Mouse (Mus musculus): ENCODE measurements around the gene Tub. TPM values are rescaled to one million over a fixed set of nuclear protein-coding genes. Genes with fewer than 3 reads are reported as not detected.

The Tub gene
- polyA plus RNA-seq, 1 experiment from 2014 or later = 4.3 TPM

DNA sequence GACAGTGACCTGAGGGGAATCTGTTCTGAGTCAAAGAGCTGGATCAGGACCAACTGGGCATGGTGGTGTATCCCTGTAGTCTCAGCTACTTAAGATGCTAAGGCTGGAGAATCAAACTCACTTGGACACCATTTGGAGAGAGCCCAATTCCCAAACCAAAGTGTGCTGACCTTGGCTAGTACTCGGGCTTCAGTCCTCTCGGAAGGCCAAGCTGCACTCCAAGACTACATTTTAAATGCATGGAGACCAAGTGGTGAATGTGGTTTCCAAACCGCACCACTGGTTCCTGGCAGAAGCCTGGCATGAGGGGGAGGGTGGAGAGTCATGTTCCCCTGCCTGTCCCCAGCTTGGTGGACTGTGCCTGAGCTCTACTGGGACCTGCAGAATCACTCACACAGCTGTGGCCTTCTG is 43.7 kb downstream of the Tub start:
- Histone ChIP-seq H3K9me3 (no peaks in the 10 kb centered on the region), H3K36me3 (replicated peaks) (no peaks in the 10 kb centered on the region), H3K4me3 (no peak overlapping the region), H3K27me3 (replicated peaks; ENCODE audit: low read depth, poor library complexity, severe bottlenecking) (no peaks in the 10 kb centered on the region), H3K4me1 (no peaks in the 10 kb centered on the region), H3K27ac (replicated peaks) (no peak overlapping the region)
- no peak for DNase-seq (ENCODE audit: low spot score)
- 89% methylated on average over 3 of the region's 3 CpGs for WGBS

- Histone ChIP-seq H3K27me3 (replicated peaks; ENCODE audit: low read depth, poor library complexity, severe bottlenecking) (no peaks in the 10 kb centered on the region), H3K27ac (replicated peaks) (no peak overlapping the region), H3K4me1 (no peaks in the 10 kb centered on the region), H3K36me3 (replicated peaks) (no peaks in the 10 kb centered on the region), H3K4me3 (no peak overlapping the region), H3K9me3 (no peaks in the 10 kb centered on the region)
- no peak for DNase-seq (ENCODE audit: low spot score)
- WGBS = 72% methylated on average over 6 of the region's 6 CpGs
These were observed 46.0 kb downstream of the Tub start for GRCm38 (mm10) chr7:108996156-108996555.

DNA sequence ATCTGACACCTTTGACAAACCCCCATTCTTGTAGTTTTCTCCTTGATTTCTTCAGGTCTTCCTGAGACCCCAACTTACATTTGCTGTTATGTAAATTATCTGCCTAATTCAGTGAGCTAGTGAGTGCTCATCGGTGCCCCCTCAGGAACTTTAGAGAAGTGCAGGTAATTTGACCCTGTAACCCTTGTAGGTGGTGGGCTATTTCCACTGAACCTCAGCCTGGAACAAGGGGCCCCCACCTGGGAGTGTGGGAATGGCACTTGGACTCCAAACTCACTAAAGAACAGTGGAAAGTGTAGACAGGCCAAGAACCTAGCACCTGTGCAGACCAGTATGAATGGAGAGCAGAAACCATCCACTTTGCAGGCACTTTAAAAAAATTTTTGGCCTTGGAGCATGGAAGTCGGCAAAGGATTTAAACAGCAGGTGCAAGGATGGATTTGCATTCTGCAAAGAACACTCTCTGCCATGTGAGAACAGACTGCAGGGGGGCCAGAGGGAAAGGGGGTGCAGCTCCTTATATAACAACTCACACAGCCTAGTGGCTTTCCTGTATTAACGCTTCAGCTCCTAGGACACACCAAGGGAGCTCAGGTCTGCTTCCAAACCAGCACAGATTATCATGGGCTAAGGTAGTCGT is 50.3 kb downstream of the Tub start:
- Histone ChIP-seq H3K9me3 (no peaks in the 10 kb centered on the region), H3K4me1 (no peaks in the 10 kb centered on the region), H3K27ac (replicated peaks) (no peak overlapping the region), H3K27me3 (replicated peaks; ENCODE audit: low read depth, poor library complexity, severe bottlenecking) (no peaks in the 10 kb centered on the region), H3K36me3 (replicated peaks) (no peaks in the 10 kb centered on the region), H3K4me3 (no peak overlapping the region)
- DNase-seq (ENCODE audit: low spot score) = peak; percentile 46
- WGBS = 55% methylated on average over 4 of the region's 4 CpGs

DNA sequence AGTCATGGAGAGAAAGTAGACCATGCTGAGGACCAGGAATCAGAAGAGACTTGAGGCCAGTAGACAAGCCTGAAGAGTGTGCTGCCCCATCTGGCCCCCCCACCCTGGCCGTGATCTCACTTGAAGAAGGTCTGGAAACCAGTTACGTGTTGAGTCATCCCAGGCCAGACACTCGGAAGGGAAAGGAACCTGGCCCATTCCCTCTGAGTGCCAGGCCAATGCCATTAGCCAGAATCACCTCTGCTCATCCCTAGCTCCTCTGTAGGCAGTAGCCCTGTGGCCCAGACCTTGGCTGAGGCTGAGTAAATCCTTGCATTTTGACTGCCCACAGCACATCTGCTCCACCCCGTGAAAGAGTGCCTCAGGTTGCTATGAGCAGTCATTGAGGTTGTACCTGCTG is 51.8 kb downstream of the Tub start:
- WGBS = 87% methylated on average over 4 of the region's 4 CpGs

DNA sequence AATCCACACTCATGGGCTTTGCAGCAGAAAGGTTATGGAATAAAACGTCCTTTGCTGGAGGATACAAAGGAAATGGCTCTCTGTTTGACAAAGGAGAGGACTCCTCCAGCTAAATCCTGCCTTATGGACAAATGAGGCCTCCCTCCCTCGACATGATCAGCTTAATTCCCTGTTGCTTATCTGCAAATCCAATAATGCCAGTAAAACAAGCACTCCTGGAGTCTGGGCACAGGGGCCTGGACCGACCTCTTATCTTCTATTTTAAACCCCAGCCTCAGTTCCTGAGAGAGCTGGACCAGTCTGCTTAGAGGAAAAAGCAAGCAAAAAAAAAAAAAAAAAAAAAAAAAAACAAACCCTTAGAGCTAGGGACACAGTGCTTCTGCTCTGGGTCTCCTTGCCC is 53.5 kb downstream of the Tub start:
- H3K4me1 ChIP-seq = no peaks in the 10 kb centered on the region
- no peaks in the 10 kb centered on the region for H3K36me3 ChIP-seq (replicated peaks)
- DNase-seq (ENCODE audit: low spot score) = no peak
- H3K27ac ChIP-seq (replicated peaks) = no peak overlapping the region
- H3K27me3 ChIP-seq (replicated peaks; ENCODE audit: low read depth, poor library complexity, severe bottlenecking) = peaks cover 10% of the 10 kb centered on the region
- H3K4me3 ChIP-seq = no peak overlapping the region
- H3K9me3 ChIP-seq = no peaks in the 10 kb centered on the region
- 26% methylated on average over 3 of the region's 3 CpGs for WGBS

More for the DNA sequence above, 51.8 kb downstream of the Tub start:
- no peak for DNase-seq (ENCODE audit: low spot score)
- H3K27me3 ChIP-seq (replicated peaks; ENCODE audit: low read depth, poor library complexity, severe bottlenecking) = no peaks in the 10 kb centered on the region
- H3K36me3 ChIP-seq (replicated peaks) = no peaks in the 10 kb centered on the region
- no peak overlapping the region for H3K4me3 ChIP-seq
- no peaks in the 10 kb centered on the region for H3K9me3 ChIP-seq
- H3K27ac ChIP-seq (replicated peaks) = no peak overlapping the region
- no peaks in the 10 kb centered on the region for H3K4me1 ChIP-seq

DNA sequence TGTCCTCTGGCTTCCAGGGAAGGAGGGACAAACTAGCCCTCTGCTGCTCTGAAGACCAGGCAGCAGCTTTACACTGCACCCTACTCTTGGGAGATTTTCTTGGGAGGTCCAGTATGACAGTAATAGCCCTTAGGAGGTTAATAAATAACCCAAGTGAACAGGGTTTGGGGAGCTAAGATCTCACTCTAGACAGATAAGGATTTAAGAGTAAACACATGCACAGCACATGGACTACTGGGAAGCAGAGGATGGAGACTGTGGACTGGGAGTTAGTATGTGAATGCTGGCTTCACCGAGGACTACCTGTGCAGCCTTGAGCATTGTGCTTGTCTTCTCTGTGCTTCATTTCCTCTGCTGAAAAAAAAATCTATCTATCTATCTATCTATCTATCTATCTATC is 59.1 kb downstream of the Tub start:
- Histone ChIP-seq H3K4me1 (peaks cover 24% of the 10 kb centered on the region), H3K27ac (replicated peaks) (no peak overlapping the region), H3K4me3 (no peak overlapping the region), H3K27me3 (replicated peaks; ENCODE audit: low read depth, poor library complexity, severe bottlenecking) (peaks cover 66% of the 10 kb centered on the region), H3K9me3 (no peaks in the 10 kb centered on the region), H3K36me3 (replicated peaks) (no peaks in the 10 kb centered on the region)
- DNase-seq (ENCODE audit: low spot score) = no peak
- WGBS = 83% methylated on average over 1 of the region's 1 CpGs

GRCm38 (mm10) chr7:109010720-109011595 is 60.8 kb downstream of the Tub start:
- Histone ChIP-seq H3K36me3 (replicated peaks) (no peaks in the 10 kb centered on the region), H3K27me3 (replicated peaks; ENCODE audit: low read depth, poor library complexity, severe bottlenecking) (peaks cover 74% of the 10 kb centered on the region), H3K4me3 (peak overlapping the region; percentile 82), H3K9me3 (no peaks in the 10 kb centered on the region), H3K27ac (replicated peaks) (peak overlapping the region; percentile 78), H3K4me1 (peaks cover 24% of the 10 kb centered on the region)
- 1% methylated on average over 82 of the region's 82 CpGs for WGBS
- DNase-seq (ENCODE audit: low spot score) = peak; percentile 66

- H3K4me1 ChIP-seq = peaks cover 31% of the 10 kb centered on the region
- DNase-seq (ENCODE audit: low spot score) = peak; percentile 34
- H3K4me3 ChIP-seq = peak overlapping the region; percentile 82
- H3K9me3 ChIP-seq = no peaks in the 10 kb centered on the region
- 40% methylated on average over 8 of the region's 8 CpGs for WGBS
- H3K27me3 ChIP-seq (replicated peaks; ENCODE audit: low read depth, poor library complexity, severe bottlenecking) = peaks cover 74% of the 10 kb centered on the region
- H3K27ac ChIP-seq (replicated peaks) = 0 out of 2 replicates have a peak overlapping the region, but pooled peaks have one; percentile 78
- no peaks in the 10 kb centered on the region for H3K36me3 ChIP-seq (replicated peaks)
These were observed 61.5 kb downstream of the Tub start for GRCm38 (mm10) chr7:109011596-109012180.

GRCm38 (mm10) chr7:109012575-109012974 is 62.4 kb downstream of the Tub start:
- DNase-seq (ENCODE audit: low spot score) = no peak
- H3K9me3 ChIP-seq = no peaks in the 10 kb centered on the region
- no peak overlapping the region for H3K4me3 ChIP-seq
- peaks cover 74% of the 10 kb centered on the region for H3K27me3 ChIP-seq (replicated peaks; ENCODE audit: low read depth, poor library complexity, severe bottlenecking)
- WGBS = 77% methylated on average over 1 of the region's 1 CpGs
- H3K36me3 ChIP-seq (replicated peaks) = no peaks in the 10 kb centered on the region
- no peak overlapping the region for H3K27ac ChIP-seq (replicated peaks)
- peaks cover 33% of the 10 kb centered on the region for H3K4me1 ChIP-seq

DNA sequence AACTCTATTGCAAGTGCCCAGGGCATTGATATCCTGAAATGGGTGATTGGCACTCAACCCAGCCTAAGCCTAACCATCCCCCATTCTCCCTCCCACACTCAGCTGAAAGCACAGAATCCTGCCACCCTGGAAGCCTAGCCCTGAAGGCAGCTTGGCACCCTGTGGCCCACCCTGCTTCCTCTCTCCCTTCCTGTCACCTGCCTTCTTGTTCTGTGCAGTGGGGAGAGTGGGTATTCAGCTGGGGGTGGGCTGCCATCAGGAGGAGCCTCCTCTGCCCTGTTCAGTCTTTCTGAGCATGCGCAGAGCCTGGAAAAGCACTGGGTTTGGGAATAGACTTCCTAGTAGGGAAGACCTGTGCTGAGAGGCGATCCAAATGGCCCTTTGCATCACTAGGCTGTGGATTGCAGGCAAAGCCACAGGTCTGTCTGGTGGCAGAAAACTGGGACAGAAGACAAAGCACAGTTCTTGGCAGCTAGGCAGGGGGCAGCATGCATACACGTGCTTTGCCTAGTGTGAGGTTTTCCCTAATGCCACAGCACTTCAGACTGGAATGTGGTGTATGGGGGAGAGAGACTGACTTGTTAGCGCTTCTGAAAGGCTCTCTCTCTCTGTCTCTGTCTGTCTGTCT is 63.0 kb downstream of the Tub start:
- Histone ChIP-seq H3K36me3 (replicated peaks) (no peaks in the 10 kb centered on the region), H3K27me3 (replicated peaks; ENCODE audit: low read depth, poor library complexity, severe bottlenecking) (peaks cover 69% of the 10 kb centered on the region), H3K4me1 (peaks cover 33% of the 10 kb centered on the region), H3K27ac (replicated peaks) (no peak overlapping the region), H3K4me3 (no peak overlapping the region), H3K9me3 (no peaks in the 10 kb centered on the region)
- 41% methylated on average over 4 of the region's 4 CpGs for WGBS
- DNase-seq (ENCODE audit: low spot score) = no peak

GRCm38 (mm10) chr7:109014851-109015250 is 64.7 kb downstream of the Tub start:
- no peak overlapping the region for H3K27ac ChIP-seq (replicated peaks)
- no peaks in the 10 kb centered on the region for H3K9me3 ChIP-seq
- 85% methylated on average over 7 of the region's 7 CpGs for WGBS
- H3K36me3 ChIP-seq (replicated peaks) = no peaks in the 10 kb centered on the region
- H3K4me3 ChIP-seq = no peak overlapping the region
- H3K27me3 ChIP-seq (replicated peaks; ENCODE audit: low read depth, poor library complexity, severe bottlenecking) = peaks cover 52% of the 10 kb centered on the region
- no peak for DNase-seq (ENCODE audit: low spot score)
- H3K4me1 ChIP-seq = peaks cover 33% of the 10 kb centered on the region

GRCm38 (mm10) chr7:109016378-109016923 is 66.3 kb downstream of the Tub start:
- DNase-seq (ENCODE audit: low spot score) = no peak
- no peaks in the 10 kb centered on the region for H3K9me3 ChIP-seq
- 49% methylated on average over 5 of the region's 5 CpGs for WGBS
- no peak overlapping the region for H3K4me3 ChIP-seq
- H3K4me1 ChIP-seq = peaks cover 21% of the 10 kb centered on the region
- peaks cover 36% of the 10 kb centered on the region for H3K27me3 ChIP-seq (replicated peaks; ENCODE audit: low read depth, poor library complexity, severe bottlenecking)
- no peaks in the 10 kb centered on the region for H3K36me3 ChIP-seq (replicated peaks)
- no peak overlapping the region for H3K27ac ChIP-seq (replicated peaks)

All from embryonic facial prominence, embryonic 10.5 days (tissue).